ENCODE assay signal across 30 mouse cellular contexts in the genomic region with DNA sequence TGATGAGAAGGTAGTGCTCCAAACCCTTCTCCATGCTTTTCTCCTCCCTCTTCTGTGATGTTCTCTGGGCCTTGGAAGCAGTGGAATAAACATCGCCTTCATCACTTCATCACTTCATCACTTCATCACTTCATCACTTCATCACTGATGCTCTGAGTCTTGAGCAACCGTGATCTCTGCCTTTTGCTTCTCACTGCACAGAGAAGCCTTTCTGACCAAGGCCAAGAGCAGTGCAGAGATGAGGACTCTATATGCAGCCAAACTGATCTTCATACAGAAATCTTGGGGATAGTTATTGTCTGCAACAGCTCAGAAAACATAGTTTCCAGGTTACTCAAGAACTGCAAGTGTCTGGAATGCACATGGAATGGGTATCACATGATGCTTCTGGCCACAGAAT.
DNase-seq lines count a peak whose midpoint lies in the region; ATAC-seq and TF ChIP-seq lines count a peak whose summit lies in the region.
"Had no signal": no experiment of that assay in that cellular context is flagged by ENCODE, and none has a peak within 500 bp of the region (broad histone marks: within the 10 kb centered on the region; RNA-seq: fewer than 3 reads in every experiment).

No protein-coding gene starts in this region.

- no peak overlapping the region for H3K4me2 ChIP-seq in lung, embryonic 14.5 days
- H3K4me2 ChIP-seq in lung, postnatal 0 days (replicated peaks; ENCODE audit: low read depth, low read length): no peak overlapping the region
- H3K4me2 ChIP-seq: embryonic facial prominence, embryonic 13.5 days; embryonic facial prominence, embryonic 15.5 days; forebrain, embryonic 12.5 days had no signal

- DNase-seq in lung, embryonic 14.5 days: peak; percentile 3
- DNase-seq in lung, postnatal 4 days: no peak
- DNase-seq in lung, postnatal 0 days (ENCODE audit: low spot score): peak; percentile 47
- DNase-seq in lung, adult 2 months: no peak
- DNase-seq in lung, postnatal 36 days: peak; percentile 15
- no peak for DNase-seq in lung, adult 18-20 months
- DNase-seq in adipocyte (ENCODE audit: low spot score): no peak
- DNase-seq: adrenal gland, adult 2 months; adrenal gland, postnatal 10 days; adrenal gland, postnatal 25 days; B cell, adult 2 months; cerebellum, adult 11 months; cerebellum, adult 18-20 months; cerebellum, adult 8-10 months; cerebellum, adult 9-11 months; cerebellum, postnatal 14 days; cerebellum, postnatal 36 days; embryo, embryonic 11 days had no signal

- no peaks in the 10 kb centered on the region; the same call in 1 of the 2 replicates for H3K9me3 ChIP-seq in lung, embryonic 14.5 days (ENCODE audit: low read depth, low read length)
- H3K9me3 ChIP-seq in lung, postnatal 0 days (ENCODE audit: low read length): no peaks in the 10 kb centered on the region
- H3K9me3 ChIP-seq: embryonic facial prominence, embryonic 13.5 days; embryonic facial prominence, embryonic 15.5 days; forebrain, embryonic 10.5 days; forebrain, embryonic 12.5 days had no signal

- no peaks in the 10 kb centered on the region for H3K36me3 ChIP-seq in lung, embryonic 14.5 days (ENCODE audit: insufficient read depth)
- H3K36me3 ChIP-seq in lung, postnatal 0 days (ENCODE audit: insufficient read depth, low read length): no peaks in the 10 kb centered on the region
- H3K36me3 ChIP-seq: embryonic facial prominence, embryonic 13.5 days; embryonic facial prominence, embryonic 15.5 days; forebrain, embryonic 10.5 days; forebrain, embryonic 12.5 days; G1E had no signal

- H3K27me3 ChIP-seq in lung, embryonic 14.5 days (ENCODE audit: insufficient read depth, low read length): no peaks in the 10 kb centered on the region
- H3K27me3 ChIP-seq in lung, postnatal 0 days (replicated peaks; ENCODE audit: insufficient read depth, low read length): no peaks in the 10 kb centered on the region
- H3K27me3 ChIP-seq: CH12.LX; embryonic facial prominence, embryonic 13.5 days; embryonic facial prominence, embryonic 15.5 days; forebrain, embryonic 12.5 days had no signal

- 67% methylated on average over 2 of the region's 2 CpGs for WGBS in lung, embryonic 14.5 days
- 63% methylated on average over 2 of the region's 2 CpGs for WGBS in lung, postnatal 0 days
- 74% methylated on average over 2 of the region's 2 CpGs for WGBS in lung, adult 2 months

- no peak for TF ChIP-seq CTCF in lung, embryonic 14.5 days (IDR thresholded peaks at IDR 0.05; ENCODE audit: low read depth)
- TF ChIP-seq CTCF in lung, postnatal 0 days (IDR thresholded peaks at IDR 0.05): no peak
- TF ChIP-seq CTCF in lung, adult 2 months (IDR thresholded peaks at IDR 0.05; ENCODE audit: insufficient read depth, low read length): no peak

- H3K4me1 ChIP-seq in lung, embryonic 14.5 days (ENCODE audit: insufficient read depth): no peaks in the 10 kb centered on the region
- no peaks in the 10 kb centered on the region for H3K4me1 ChIP-seq in lung, postnatal 0 days (ENCODE audit: insufficient read depth, low read depth, low read length)
- no peaks in the 10 kb centered on the region for H3K4me1 ChIP-seq in lung, adult 2 months (ENCODE audit: control insufficient read depth, insufficient read depth, low read length)
- H3K4me1 ChIP-seq: embryonic facial prominence, embryonic 13.5 days; embryonic facial prominence, embryonic 15.5 days; forebrain, embryonic 10.5 days; forebrain, embryonic 12.5 days had no signal

- TF ChIP-seq POLR2A in lung, adult 2 months (IDR thresholded peaks at IDR 0.05; ENCODE audit: borderline replicate concordance, extremely low read depth, low read depth, low read length): no peak

- H3K4me3 ChIP-seq in lung, embryonic 14.5 days (ENCODE audit: low read depth, low read length): no peak overlapping the region
- no peak overlapping the region for H3K4me3 ChIP-seq in lung, postnatal 0 days (ENCODE audit: low read depth, low read length)
- no peak overlapping the region for H3K4me3 ChIP-seq in lung, adult 2 months (replicated peaks; ENCODE audit: extremely low read depth, low read depth, low read length)
- H3K4me3 ChIP-seq: embryonic facial prominence, embryonic 13.5 days; embryonic facial prominence, embryonic 15.5 days; erythroblast, embryonic 14.5 days; forebrain, embryonic 10.5 days; forebrain, embryonic 12.5 days had no signal

- H3K27ac ChIP-seq in lung, embryonic 14.5 days (ENCODE audit: low read depth): no peak overlapping the region
- H3K27ac ChIP-seq in lung, postnatal 0 days (ENCODE audit: low read length): no peak overlapping the region
- H3K27ac ChIP-seq: embryonic facial prominence, embryonic 13.5 days; embryonic facial prominence, embryonic 15.5 days; forebrain, embryonic 10.5 days; forebrain, embryonic 12.5 days had no signal

- ATAC-seq in lung, embryonic 14.5 days (ENCODE audit: insufficient read depth): no peak
- peak; percentile 84 for ATAC-seq in lung, postnatal 0 days
- ATAC-seq: activated CD4-positive, CD25-positive, alpha-beta regulatory T cell, adult 4 months; CD4-positive, CD25-positive, alpha-beta regulatory T cell, adult 4 months; forebrain, embryonic 14.5 days; forebrain, embryonic 16.5 days; Patski had no signal

- no peak overlapping the region for H3K9ac ChIP-seq in lung, embryonic 14.5 days
- H3K9ac ChIP-seq in lung, postnatal 0 days (replicated peaks; ENCODE audit: low read depth): no peak overlapping the region
- H3K9ac ChIP-seq: embryonic facial prominence, embryonic 13.5 days; embryonic facial prominence, embryonic 15.5 days; forebrain, embryonic 12.5 days had no signal

- TF ChIP-seq EP300 in lung, postnatal 0 days (IDR thresholded peaks at IDR 0.05): 0 out of 2 replicates have a peak, but pooled peaks have one; percentile 38

Comparison
In these comparisons a context has a peak if more than half of its experiments do, and no peak if none do; other contexts are left out.
1. DNase-seq: peak in lung, embryonic 14.5 days (single experiment), lung, postnatal 0 days (single experiment) and lung, postnatal 36 days (single experiment); none in lung, postnatal 4 days (0 of 2), lung, adult 2 months (single experiment), lung, adult 18-20 months (0 of 2) and adipocyte (single experiment).